Mouse (Mus musculus) liver, embryonic 16.5 days (tissue): ENCODE measurements around the gene Cacnb2. TPM values are rescaled to one million over a fixed set of nuclear protein-coding genes. Genes with fewer than 3 reads are reported as not detected.

Experiments used
- ATAC-seq: fragments of 200-750 bp; cut with Nextera tagmentation; 2 replicates; pipeline ENCODE4 v1.8.0; 2017; ENCODE audit warnings: low read depth, mild to moderate bottlenecking, moderate number of reproducible peaks, moderate library complexity
- H3K27ac ChIP-seq: fragments of 300-500 bp; sonication (generic); 2 replicates; pipeline ENCODE4 v1.5.1; 2014; ENCODE audit warnings: mild to moderate bottlenecking, low read length
- H3K27me3 ChIP-seq: fragments of 300-500 bp; sonication (generic); 2 replicates; pipeline ENCODE4 v1.6.1; 2014; ENCODE audit warnings: low read depth, low read length, mixed read lengths; ENCODE audit not compliant: control insufficient read depth, insufficient read depth
- H3K36me3 ChIP-seq: fragments of 300-500 bp; sonication (generic); 2 replicates; pipeline ENCODE4 v1.6.1; 2014; ENCODE audit warnings: mild to moderate bottlenecking; ENCODE audit not compliant: control insufficient read depth, insufficient read depth
- H3K4me1 ChIP-seq: fragments of 300-500 bp; sonication (generic); 2 replicates; pipeline ENCODE4 v1.6.1; 2014; ENCODE audit warnings: low read depth, low read length, mixed read lengths; ENCODE audit not compliant: control insufficient read depth
- H3K4me2 ChIP-seq: fragments of 300-500 bp; sonication (generic); 2 replicates; pipeline ENCODE4 v1.6.1; 2014; ENCODE audit warnings: low read depth, low read length, mixed read lengths
- H3K4me3 ChIP-seq: fragments of 300-500 bp; sonication (generic); 2 replicates; pipeline ENCODE4 v1.5.1; 2014; ENCODE audit warnings: low read depth, mild to moderate bottlenecking, low read length
- H3K9ac ChIP-seq: fragments of 300-500 bp; sonication (generic); 2 replicates; pipeline ENCODE4 v1.6.1; 2014; ENCODE audit warnings: low read depth, low read length
- H3K9me3 ChIP-seq: fragments of 300-500 bp; sonication (generic); replicated peaks from 2 replicates; pipeline ENCODE4 v1.6.1; 2016; ENCODE audit warnings: low read length; ENCODE audit not compliant: control insufficient read depth
- WGBS: fragments of 180-500 bp; shearing (Covaris S2); extraction: QIAGEN DNeasy Blood & Tissue Kit; methylation state at CpG from one replicate; pipeline ENCODE4 v1.1.7; 2014; ENCODE audit not compliant: insufficient replicate concordance; 5-methylcytosine and 5-hydroxymethylcytosine counted together
- polyA plus RNA-seq: library from polyadenylated mRNA; unstranded; fragments of >200 nt; fragmentation: Nextera tagmentation; extraction: Ambion mirVana; gene quantifications from 2 replicates; pipeline ENCODE4 v1.2.1, GENCODE M21; 2015

Gene Cacnb2
- polyA plus RNA-seq, 1 experiment from 2014 or later, result 0.26 TPM

DNA sequence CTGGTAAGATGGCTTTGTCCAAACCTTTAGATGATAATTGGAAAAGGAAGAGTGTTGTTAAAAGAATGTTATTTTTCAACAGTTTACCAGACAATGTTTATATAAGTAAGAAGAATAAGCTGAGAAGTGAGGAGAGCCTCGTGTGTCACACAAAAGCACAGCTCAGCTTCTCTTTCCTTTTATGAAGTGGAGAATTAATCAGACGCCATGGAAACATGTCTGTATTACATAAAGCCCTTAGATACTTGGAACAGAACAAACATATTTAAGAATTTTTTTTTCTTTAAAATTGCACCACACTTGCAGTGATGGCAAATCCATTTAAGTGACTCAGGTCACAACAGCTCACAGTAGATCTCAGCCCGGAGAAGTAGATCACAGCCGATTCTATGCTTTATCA, 9.8 kb downstream of the Cacnb2 start:
- Histone ChIP-seq H3K9me3 (no peaks in the 10 kb centered on the region), H3K9ac (no peak overlapping the region), H3K4me2 (no peak overlapping the region), H3K4me1 (no peaks in the 10 kb centered on the region), H3K4me3 (no peak overlapping the region), H3K27ac (no peak overlapping the region), H3K27me3 (no peaks in the 10 kb centered on the region), H3K36me3 (no peaks in the 10 kb centered on the region)
- ATAC-seq, result no peak
- WGBS, result 56% methylated on average over 4 of the region's 4 CpGs

DNA sequence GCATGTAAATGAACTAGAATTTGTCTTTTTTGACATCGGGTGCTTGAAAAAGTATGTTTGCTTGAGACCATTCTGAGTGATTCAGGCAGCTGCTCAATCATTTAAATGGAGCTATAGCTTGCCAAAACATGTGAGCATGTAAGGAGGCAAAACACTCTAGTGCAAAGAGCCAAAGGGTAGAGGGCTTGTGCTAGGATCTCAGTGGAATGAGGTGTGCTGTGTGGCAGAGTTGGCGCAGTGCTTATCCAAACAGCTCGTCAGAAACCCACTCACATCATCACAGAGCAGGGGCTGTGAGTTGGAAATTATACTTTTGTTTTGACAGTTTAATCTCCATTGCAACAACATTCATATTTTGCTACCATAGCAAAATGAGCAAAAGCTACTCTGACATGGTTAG, 13.5 kb downstream of the Cacnb2 start:
- no peak overlapping the region for H3K27ac ChIP-seq
- WGBS, result 78% methylated on average over 3 of the region's 3 CpGs

DNA sequence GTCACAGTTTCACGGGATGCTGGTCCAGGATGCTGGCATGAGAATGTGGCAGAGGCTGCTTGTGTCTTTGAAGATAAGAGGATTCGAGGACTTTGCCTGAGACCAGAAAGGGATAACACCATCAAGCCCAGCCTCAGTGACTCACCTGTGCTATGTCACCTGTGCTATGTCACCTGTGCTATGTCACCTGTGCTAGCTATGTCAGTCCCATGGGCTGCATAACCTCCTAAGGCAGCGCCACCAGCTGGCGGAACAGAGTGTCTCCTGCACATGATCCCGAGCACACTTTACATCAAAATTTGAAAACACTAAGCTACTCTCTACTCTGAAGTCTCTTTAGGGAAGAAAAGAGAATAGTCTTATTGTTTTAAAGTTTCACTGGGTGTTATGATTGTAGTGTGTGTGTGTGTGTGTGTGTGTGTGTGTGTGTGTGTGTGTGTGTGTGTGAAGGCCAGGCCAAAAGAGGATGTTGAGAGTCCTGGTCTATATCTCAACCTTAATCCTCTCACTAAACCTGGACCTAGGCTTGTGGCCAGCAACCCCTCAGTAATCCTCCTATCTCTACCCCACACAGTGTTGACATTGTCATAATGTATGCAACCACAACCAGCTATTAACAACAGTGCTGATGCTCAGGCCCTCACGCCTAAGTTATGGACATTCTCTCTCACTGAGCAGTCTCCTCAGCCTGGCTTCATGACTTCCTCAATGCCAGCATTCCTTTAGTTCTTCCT, 17.4 kb downstream of the Cacnb2 start:
- 62% methylated on average over 6 of the region's 6 CpGs for WGBS
- H3K9ac ChIP-seq, result no peak overlapping the region
- no peak overlapping the region for H3K4me3 ChIP-seq
- no peaks in the 10 kb centered on the region for H3K4me1 ChIP-seq
- no peaks in the 10 kb centered on the region for H3K36me3 ChIP-seq
- no peaks in the 10 kb centered on the region for H3K27me3 ChIP-seq
- no peak overlapping the region for H3K4me2 ChIP-seq
- H3K27ac ChIP-seq, result no peak overlapping the region
- ATAC-seq, result no peak
- no peaks in the 10 kb centered on the region for H3K9me3 ChIP-seq

More for the DNA sequence above, 13.5 kb downstream of the Cacnb2 start:
- no peak overlapping the region for H3K9ac ChIP-seq
- H3K4me1 ChIP-seq, result no peaks in the 10 kb centered on the region
- ATAC-seq, result no peak
- no peak overlapping the region for H3K4me3 ChIP-seq
- no peaks in the 10 kb centered on the region for H3K9me3 ChIP-seq
- no peak overlapping the region for H3K4me2 ChIP-seq
- H3K36me3 ChIP-seq, result no peaks in the 10 kb centered on the region
- no peaks in the 10 kb centered on the region for H3K27me3 ChIP-seq

DNA sequence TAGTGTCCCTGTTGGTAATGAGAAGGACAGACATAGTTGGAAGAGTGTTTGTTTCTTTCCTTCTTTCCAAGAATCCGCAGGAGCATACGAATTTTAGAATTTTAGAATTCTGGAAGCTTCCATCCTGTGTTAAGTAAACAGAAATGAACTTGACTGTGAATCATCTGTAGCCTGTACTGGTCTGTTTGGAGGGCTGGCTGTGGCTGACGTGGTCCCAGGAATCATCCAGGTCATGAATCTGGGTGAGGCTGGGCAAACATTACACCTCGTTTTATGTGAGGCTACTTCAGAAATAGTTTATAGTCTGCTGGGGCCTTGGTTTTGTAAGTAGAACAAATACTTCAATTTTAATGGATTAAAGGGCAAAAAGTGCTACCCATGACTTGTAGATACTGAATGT, 18.0 kb downstream of the Cacnb2 start:
- Histone ChIP-seq H3K4me1 (no peaks in the 10 kb centered on the region), H3K36me3 (no peaks in the 10 kb centered on the region), H3K9me3 (no peaks in the 10 kb centered on the region), H3K4me2 (no peak overlapping the region), H3K4me3 (no peak overlapping the region), H3K9ac (no peak overlapping the region), H3K27me3 (no peaks in the 10 kb centered on the region), H3K27ac (no peak overlapping the region)
- WGBS, result 47% methylated on average over 4 of the region's 4 CpGs
- no peak for ATAC-seq

DNA sequence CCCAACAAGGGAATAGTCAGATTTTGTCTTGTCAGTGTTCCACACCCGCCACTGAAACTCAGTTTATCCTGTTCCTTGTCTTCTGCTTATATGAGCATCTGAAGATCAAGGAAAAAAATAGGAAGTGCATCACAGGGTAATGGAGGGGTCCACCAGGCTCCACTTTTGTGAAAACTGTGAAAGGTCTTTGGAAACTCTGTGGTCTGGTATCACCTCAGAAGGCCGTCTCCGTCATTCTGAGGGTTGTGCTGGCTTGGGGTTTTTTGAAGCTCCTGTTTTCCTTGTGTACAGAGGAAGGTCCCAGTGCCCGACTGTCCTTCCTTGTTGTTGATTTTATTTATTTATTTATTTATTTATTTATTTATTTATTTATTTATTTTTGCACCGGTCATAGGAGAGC, 20.9 kb downstream of the Cacnb2 start:
- H3K36me3 ChIP-seq, result no peaks in the 10 kb centered on the region
- H3K27ac ChIP-seq, result no peak overlapping the region
- H3K9ac ChIP-seq, result no peak overlapping the region
- WGBS, result 46% methylated on average over 5 of the region's 5 CpGs
- H3K4me1 ChIP-seq, result no peaks in the 10 kb centered on the region
- ATAC-seq, result no peak
- no peaks in the 10 kb centered on the region for H3K9me3 ChIP-seq
- no peak overlapping the region for H3K4me3 ChIP-seq
- no peak overlapping the region for H3K4me2 ChIP-seq
- H3K27me3 ChIP-seq, result no peaks in the 10 kb centered on the region

DNA sequence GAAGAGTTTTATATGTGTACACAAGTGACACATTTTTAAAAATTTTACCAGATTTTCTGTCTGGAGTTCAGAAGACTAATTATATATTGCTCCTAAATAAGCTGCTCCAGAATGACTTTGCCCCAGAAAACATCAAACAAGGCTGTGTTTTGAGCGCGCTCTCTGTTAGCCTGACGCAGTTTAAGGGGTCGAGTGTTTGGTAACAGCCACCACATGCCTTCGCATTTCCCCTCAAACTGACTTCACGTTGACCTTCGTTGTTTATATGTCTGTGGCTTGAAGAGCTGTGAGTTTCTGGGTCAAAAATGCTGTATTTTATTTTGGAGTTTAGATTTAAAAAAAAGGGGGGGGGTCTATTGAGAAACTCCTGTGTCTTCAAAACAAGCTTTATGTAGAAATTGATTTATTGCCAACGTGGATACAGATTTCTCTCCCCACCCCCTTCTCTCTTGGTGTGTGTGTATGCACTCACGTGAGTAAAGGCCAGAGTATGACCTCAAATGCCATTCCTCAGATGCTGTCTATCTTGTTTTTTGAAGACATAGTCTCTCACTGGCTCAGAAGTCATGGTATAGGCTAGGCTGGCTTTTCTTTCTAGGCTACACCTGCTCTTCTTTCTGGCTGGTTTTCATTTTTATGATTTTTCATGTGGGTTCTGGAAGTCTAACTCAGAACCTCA, 27.1 kb downstream of the Cacnb2 start:
- no peaks in the 10 kb centered on the region for H3K4me1 ChIP-seq
- no peaks in the 10 kb centered on the region for H3K9me3 ChIP-seq
- H3K27ac ChIP-seq, result no peak overlapping the region
- no peaks in the 10 kb centered on the region for H3K27me3 ChIP-seq
- H3K4me2 ChIP-seq, result no peak overlapping the region
- H3K9ac ChIP-seq, result no peak overlapping the region
- ATAC-seq, result no peak
- H3K36me3 ChIP-seq, result no peaks in the 10 kb centered on the region
- H3K4me3 ChIP-seq, result no peak overlapping the region
- WGBS, result 50% methylated on average over 9 of the region's 9 CpGs

DNA sequence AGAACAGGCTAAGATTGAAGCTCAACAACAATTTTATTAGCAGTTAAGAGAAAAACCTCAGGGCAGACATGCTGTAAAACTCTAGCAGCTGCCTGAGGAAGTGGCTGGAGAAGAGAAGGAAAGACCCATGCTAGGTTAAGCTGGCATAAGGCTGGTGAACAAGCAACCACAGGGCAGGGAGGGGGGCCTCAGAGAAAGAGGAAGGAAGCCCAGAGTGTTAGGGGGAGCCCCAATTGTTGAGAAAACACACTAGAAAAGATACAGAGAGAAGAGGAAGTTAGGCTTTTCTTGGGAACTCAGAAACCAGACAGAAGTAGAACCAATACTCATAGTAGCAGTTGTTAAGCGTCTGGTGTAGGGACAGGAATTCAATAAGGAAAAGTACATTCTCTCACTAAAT, 28.7 kb downstream of the Cacnb2 start:
- 35% methylated on average over 1 of the region's 1 CpGs for WGBS
- Histone ChIP-seq H3K9me3 (no peaks in the 10 kb centered on the region), H3K4me2 (no peak overlapping the region), H3K4me1 (no peaks in the 10 kb centered on the region), H3K9ac (no peak overlapping the region), H3K27ac (no peak overlapping the region), H3K27me3 (no peaks in the 10 kb centered on the region), H3K36me3 (no peaks in the 10 kb centered on the region), H3K4me3 (no peak overlapping the region)
- ATAC-seq, result peak; percentile 65

DNA sequence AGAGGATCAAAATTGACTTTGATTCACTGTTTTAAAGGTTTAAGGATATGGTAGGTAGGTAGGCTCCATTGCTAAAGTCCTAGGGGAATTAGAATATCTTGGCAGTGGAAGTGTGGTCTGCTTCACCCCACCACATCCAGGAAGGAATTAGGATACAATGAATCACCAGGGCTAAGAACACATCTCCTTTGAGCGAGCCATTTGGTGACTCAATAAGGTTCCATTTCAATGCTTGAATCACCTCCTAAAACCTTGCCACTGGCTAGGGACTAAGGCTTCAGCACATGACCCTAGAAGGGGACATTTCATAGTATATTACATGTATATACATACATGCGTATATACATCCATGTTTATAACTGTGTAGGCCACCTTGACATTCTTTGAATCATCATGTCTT, 30.3 kb downstream of the Cacnb2 start:
- Histone ChIP-seq H3K36me3 (no peaks in the 10 kb centered on the region), H3K27ac (no peak overlapping the region), H3K27me3 (no peaks in the 10 kb centered on the region), H3K9ac (no peak overlapping the region), H3K4me1 (no peaks in the 10 kb centered on the region), H3K4me3 (no peak overlapping the region), H3K9me3 (no peaks in the 10 kb centered on the region), H3K4me2 (no peak overlapping the region)
- ATAC-seq, result no peak
- 57% methylated on average over 2 of the region's 2 CpGs for WGBS

DNA sequence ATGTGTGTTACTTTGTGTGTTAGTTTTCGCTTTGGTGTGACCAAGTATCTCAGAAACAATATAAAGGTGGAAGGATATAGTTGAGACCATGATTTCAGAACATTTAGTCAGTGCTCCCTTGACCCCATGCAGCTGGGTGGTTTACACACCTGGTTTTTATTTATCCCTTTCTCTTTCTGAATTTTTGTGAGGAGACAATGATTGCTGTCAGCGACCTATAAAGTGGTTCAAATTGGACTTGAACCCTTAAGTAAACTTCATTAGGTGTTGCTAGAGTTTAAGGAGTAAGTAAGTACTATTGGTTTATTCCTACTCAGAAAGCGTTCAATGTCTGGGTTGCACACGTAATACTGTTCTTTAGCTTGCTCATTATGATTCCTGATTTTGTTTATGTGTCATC, 36.4 kb downstream of the Cacnb2 start:
- Histone ChIP-seq H3K27me3 (no peaks in the 10 kb centered on the region), H3K36me3 (no peaks in the 10 kb centered on the region), H3K4me3 (no peak overlapping the region), H3K4me1 (no peaks in the 10 kb centered on the region), H3K9me3 (no peaks in the 10 kb centered on the region), H3K9ac (no peak overlapping the region), H3K27ac (no peak overlapping the region), H3K4me2 (no peak overlapping the region)
- ATAC-seq, result no peak
- WGBS, result 63% methylated on average over 4 of the region's 4 CpGs
